Mouse (Mus musculus) testis, postnatal 14 days (tissue): ENCODE measurements around the gene Ap4b1.

Experiments
- DNase-seq: peaks from one replicate; pipeline ENCODE4 v3.0.0; 2021; ENCODE audit warnings: low spot score

Gene Ap4b1

GRCm38 (mm10) chr3:103857036-103857805 is 47.9 kb downstream of the Ap4b1 start:
- DNase-seq, result no peak

- no peak for DNase-seq
These were observed 48.8 kb downstream of the Ap4b1 start for GRCm38 (mm10) chr3:103857977-103858563.

- no peak for DNase-seq
These were observed 49.8 kb downstream of the Ap4b1 start, which contains the start of gene Ptpn22 for GRCm38 (mm10) chr3:103858881-103859801. Ptpn22 (plus strand) TSS chr3:103859795.

DNA sequence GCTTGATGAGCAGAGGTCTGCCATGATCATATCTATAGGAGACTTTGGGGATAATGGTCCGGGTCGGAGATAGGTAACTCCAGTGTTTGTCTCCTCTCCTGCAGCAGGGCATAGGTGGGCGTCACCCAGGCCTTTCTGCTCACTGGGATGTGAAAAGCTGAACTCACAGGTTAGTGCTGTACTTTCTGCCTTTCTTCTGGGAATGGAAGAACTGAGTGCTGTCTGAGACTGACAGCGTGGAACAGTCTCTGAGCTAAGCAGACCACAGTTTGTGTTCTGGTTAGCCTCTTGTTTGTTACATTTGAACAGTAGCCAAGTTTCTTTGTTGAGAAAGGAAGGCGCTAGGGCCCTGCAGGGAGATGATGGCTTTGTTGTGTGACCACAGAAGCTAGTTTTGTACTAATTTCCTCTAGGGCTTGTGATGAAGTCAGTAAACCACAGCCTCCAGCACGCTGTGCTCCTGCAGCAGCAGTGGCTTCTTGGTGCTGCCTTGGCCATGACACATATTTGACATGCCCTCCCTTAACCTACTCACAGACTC is 50.6 kb downstream of the Ap4b1 start:
- DNase-seq, result no peak

DNA sequence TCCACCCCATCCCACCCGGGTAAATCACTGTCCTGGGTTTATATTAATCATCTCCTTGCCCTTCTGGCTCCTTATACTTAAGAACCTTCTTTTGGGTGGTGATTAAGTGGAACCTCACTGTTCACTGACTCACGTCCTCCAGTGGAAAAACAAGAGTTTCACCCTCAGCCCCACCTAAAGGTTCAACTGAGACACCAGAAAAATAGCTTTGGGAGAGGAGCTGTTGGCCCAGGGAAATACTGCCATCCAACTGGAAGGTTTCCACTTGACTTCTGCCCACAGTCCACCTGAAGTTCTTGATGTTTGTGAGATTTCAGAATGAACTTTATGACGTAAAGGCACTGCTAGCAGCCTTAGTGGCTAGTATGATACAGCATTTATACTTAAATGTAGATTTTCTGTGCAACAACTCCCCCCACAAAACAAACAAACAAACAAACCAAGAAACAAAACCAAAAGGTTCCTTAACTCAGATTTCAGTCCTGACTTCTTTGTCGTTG is 53.5 kb downstream of the Ap4b1 start:
- DNase-seq, result no peak

DNA sequence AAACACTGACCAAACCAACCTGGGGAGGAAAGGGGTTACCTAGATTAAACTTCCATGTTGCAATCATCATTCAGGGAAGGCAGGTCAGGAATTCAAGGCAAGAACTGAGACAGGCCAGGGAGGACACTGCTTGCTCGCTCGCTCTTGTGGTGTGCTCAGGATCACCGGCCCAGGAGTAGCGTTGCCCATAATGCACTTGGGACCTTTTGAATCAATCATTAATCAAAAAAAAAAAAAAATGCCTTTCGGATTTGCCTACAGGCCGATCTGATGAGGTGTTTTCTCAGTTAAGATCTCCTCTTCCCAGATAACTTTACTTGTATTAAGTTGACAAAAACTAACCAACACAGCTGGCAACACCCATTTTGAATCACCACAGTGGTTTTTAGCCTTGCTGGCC is 54.9 kb downstream of the Ap4b1 start:
- no peak for DNase-seq

- no peak for DNase-seq
These were observed 58.2 kb downstream of the Ap4b1 start for GRCm38 (mm10) chr3:103867424-103867971.

- no peak for DNase-seq
These were observed 58.7 kb downstream of the Ap4b1 start for GRCm38 (mm10) chr3:103868008-103868407.
